Mouse (Mus musculus): ENCODE measurements around the gene Phactr4. TPM values are rescaled to one million over a fixed set of nuclear protein-coding genes. Genes with fewer than 3 reads are reported as not detected.

The Phactr4 gene
- polyA plus RNA-seq, 1 experiment from 2014 or later: 29.1 TPM

DNA sequence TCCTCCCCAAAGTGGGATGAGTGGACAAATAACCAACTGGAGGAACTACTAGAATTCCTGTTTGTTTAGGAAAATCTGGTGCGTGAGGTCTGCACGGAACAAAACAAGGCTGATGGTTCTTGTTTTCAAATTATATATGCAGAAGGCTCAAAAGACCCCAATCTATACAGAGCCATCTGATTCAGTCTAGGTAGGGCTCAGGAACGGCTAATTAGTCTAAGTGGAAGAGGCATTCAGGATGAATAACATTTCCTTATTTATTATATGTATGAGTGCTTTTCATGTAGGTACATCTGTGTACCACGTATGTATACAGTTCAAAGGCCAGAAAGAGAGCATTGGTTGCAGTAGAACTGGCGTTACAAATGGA is 76.5 kb downstream of the Phactr4 start:
- Histone ChIP-seq H3K9me3 (replicated peaks; ENCODE audit: control insufficient read depth, low read length) (no peaks in the 10 kb centered on the region), H3K4me2 (no peak overlapping the region; the same call in 1 of the 2 replicates), H3K27me3 (ENCODE audit: control insufficient read depth, insufficient read depth, low read length) (no peaks in the 10 kb centered on the region), H3K9ac (ENCODE audit: low read depth, low read length) (no peak overlapping the region), H3K4me3 (ENCODE audit: low read depth, low read length) (peak overlapping the region; percentile 64; the same call in 1 of the 2 replicates), H3K4me1 (ENCODE audit: control insufficient read depth, insufficient read depth, low read length) (peaks cover 24% of the 10 kb centered on the region), H3K27ac (ENCODE audit: low read depth, low read length) (no peak overlapping the region), H3K36me3 (ENCODE audit: control insufficient read depth, insufficient read depth, low read length) (no peaks in the 10 kb centered on the region)
- ATAC-seq (replicated peaks; ENCODE audit: insufficient number of reproducible peaks, low FRiP score, low TSS enrichment): no peak
- 48% methylated on average over 5 of the region's 5 CpGs for WGBS (ENCODE audit: insufficient replicate concordance)

DNA sequence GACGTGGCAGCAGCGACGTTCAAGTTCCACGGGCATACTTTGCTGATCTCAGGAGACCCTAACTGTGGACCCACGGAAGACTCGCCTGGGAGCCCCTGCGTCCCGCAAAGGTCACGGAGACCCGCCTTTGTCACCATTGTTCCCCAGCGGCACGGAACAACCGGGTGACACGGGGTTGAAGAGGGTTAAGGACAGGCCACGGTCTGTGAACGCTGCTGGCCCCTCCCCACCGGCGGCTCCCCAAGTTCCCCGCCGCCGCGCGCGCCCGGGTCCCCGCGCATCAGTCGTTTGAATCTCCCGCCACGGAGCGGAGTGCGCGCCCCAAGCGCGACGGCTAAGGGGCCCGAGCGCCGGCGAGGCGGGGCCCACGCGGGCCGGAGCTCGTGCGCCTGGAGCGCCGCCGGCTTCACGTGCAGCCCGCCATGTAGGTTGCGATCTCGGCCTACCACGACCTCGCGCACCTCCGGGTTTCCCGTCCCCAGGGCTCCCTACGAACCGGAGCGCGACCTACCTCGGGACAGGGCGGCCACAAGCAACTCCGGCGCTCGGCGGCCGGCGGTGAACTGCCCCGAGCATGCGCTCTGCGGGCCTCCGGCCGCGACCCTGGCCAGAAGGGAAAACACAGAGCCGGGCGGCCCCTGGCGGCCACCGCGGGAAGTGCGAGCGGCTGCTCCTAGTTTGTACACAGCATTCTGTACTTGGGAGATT is 77.0 kb downstream of the Phactr4 start:
- H3K27ac ChIP-seq (ENCODE audit: low read depth, low read length): peak overlapping the region; percentile 8
- peaks cover 24% of the 10 kb centered on the region for H3K4me1 ChIP-seq (ENCODE audit: control insufficient read depth, insufficient read depth, low read length)
- H3K36me3 ChIP-seq (ENCODE audit: control insufficient read depth, insufficient read depth, low read length): no peaks in the 10 kb centered on the region
- H3K9ac ChIP-seq (ENCODE audit: low read depth, low read length): peak overlapping the region; percentile 88
- peak overlapping the region; percentile 85 for H3K4me2 ChIP-seq
- peak; percentile 81 for ATAC-seq (replicated peaks; ENCODE audit: insufficient number of reproducible peaks, low FRiP score, low TSS enrichment)
- no peaks in the 10 kb centered on the region for H3K9me3 ChIP-seq (replicated peaks; ENCODE audit: control insufficient read depth, low read length)
- no peaks in the 10 kb centered on the region for H3K27me3 ChIP-seq (ENCODE audit: control insufficient read depth, insufficient read depth, low read length)
- peak overlapping the region; percentile 64 for H3K4me3 ChIP-seq (ENCODE audit: low read depth, low read length)
- under 1% methylated on average over 83 of the region's 83 CpGs for WGBS (ENCODE audit: insufficient replicate concordance)

DNA sequence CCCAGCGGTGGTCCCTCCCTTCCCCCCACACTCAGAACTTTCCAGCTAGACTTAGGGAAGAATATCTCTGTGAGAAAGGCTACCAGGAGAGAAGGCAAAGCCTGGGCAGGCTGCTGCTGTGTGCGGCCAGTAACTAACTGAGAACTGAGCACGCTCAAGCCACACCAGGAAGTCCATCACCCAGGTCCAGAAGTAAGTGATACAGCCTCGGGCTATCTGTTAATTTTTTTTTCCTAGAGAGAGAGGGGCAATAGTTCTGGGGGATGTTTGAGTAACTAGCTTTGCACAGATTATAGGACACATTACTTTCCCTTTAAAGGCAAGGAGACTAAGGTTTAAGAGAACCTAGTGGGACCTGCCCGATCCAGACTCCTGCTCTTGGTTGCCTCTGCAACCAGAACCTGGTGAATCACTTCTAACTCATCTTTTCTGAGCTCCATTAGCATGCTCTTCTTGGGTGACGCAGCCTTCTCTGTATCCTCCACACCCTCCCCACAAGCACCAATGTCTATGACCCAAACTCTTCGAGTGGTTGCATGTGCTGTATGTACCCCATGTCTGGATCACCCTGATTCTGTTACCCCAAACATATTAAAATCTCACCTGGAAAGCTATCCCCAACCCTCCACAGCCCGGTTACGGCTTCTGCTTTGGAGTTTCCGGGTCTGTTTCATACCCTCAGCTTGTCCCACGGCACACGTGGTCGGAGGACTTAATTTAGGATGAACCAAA is 77.7 kb downstream of the Phactr4 start:
- no peaks in the 10 kb centered on the region for H3K27me3 ChIP-seq (ENCODE audit: control insufficient read depth, insufficient read depth, low read length)
- peak overlapping the region; percentile 85 for H3K4me2 ChIP-seq
- ATAC-seq (replicated peaks; ENCODE audit: insufficient number of reproducible peaks, low FRiP score, low TSS enrichment): no peak
- H3K4me1 ChIP-seq (ENCODE audit: control insufficient read depth, insufficient read depth, low read length): peaks cover 24% of the 10 kb centered on the region
- 4% methylated on average over 13 of the region's 13 CpGs for WGBS (ENCODE audit: insufficient replicate concordance)
- H3K9ac ChIP-seq (ENCODE audit: low read depth, low read length): peak overlapping the region; percentile 88
- peaks cover 3% of the 10 kb centered on the region for H3K36me3 ChIP-seq (ENCODE audit: control insufficient read depth, insufficient read depth, low read length)
- H3K27ac ChIP-seq (ENCODE audit: low read depth, low read length): peak overlapping the region; percentile 8; the same call in 1 of the 2 replicates
- H3K9me3 ChIP-seq (replicated peaks; ENCODE audit: control insufficient read depth, low read length): no peaks in the 10 kb centered on the region
- H3K4me3 ChIP-seq (ENCODE audit: low read depth, low read length): peak overlapping the region; percentile 64

DNA sequence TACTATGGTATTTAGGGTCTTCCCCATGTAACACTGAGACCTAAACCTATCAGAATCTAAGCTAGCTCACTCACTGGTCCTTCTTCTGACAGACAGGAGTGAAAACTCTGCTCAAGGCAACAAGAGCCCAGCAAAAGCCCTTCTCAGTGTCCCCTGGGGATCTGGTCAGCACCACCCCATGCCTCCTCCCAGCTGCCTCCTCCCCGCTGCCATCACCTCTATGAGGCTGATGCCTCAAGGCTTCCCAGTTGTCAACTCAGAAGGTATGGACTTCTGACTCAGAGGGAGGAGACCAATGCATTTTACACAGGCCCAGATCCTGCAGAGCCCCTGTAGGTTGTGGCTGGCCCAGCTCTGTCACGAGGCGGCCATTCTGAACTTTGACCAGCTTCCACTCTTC is 80.8 kb downstream of the Phactr4 start:
- no peak overlapping the region for H3K27ac ChIP-seq (ENCODE audit: low read depth, low read length)
- no peak overlapping the region for H3K9ac ChIP-seq (ENCODE audit: low read depth, low read length)
- no peaks in the 10 kb centered on the region for H3K27me3 ChIP-seq (ENCODE audit: control insufficient read depth, insufficient read depth, low read length)
- H3K4me1 ChIP-seq (ENCODE audit: control insufficient read depth, insufficient read depth, low read length): peaks cover 24% of the 10 kb centered on the region
- no peak for ATAC-seq (replicated peaks; ENCODE audit: insufficient number of reproducible peaks, low FRiP score, low TSS enrichment)
- 89% methylated on average over 3 of the region's 3 CpGs for WGBS (ENCODE audit: insufficient replicate concordance)
- H3K36me3 ChIP-seq (ENCODE audit: control insufficient read depth, insufficient read depth, low read length): peaks cover 21% of the 10 kb centered on the region
- no peaks in the 10 kb centered on the region for H3K9me3 ChIP-seq (replicated peaks; ENCODE audit: control insufficient read depth, low read length)
- H3K4me3 ChIP-seq (ENCODE audit: low read depth, low read length): no peak overlapping the region
- H3K4me2 ChIP-seq: no peak overlapping the region

DNA sequence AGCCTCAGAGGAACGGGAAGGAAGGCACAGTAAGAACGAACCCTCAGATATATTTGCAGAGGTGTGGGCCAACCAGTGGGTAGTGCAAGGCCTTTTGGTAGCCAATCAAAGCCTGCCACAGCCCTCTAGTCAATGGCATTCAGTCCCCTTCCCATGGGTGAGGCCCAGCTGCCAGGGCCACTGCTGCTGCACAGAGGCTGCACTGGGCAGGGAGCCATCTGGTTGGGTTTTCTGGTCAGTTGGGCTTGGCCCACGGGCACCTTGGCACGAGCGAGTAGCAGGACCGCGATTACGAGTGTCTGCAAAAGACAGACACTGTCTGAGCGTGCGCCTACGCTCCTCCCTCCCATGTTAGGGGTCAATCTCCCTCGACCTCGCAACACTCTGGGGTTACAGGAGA is 83.3 kb downstream of the Phactr4 start:
- ATAC-seq (replicated peaks; ENCODE audit: insufficient number of reproducible peaks, low FRiP score, low TSS enrichment): no peak
- Histone ChIP-seq H3K9ac (ENCODE audit: low read depth, low read length) (no peak overlapping the region; the same call in 1 of the 2 replicates), H3K4me2 (no peak overlapping the region), H3K9me3 (replicated peaks; ENCODE audit: control insufficient read depth, low read length) (no peaks in the 10 kb centered on the region), H3K36me3 (ENCODE audit: control insufficient read depth, insufficient read depth, low read length) (peaks cover 27% of the 10 kb centered on the region), H3K4me3 (ENCODE audit: low read depth, low read length) (no peak overlapping the region), H3K4me1 (ENCODE audit: control insufficient read depth, insufficient read depth, low read length) (peaks cover 14% of the 10 kb centered on the region), H3K27ac (ENCODE audit: low read depth, low read length) (no peak overlapping the region), H3K27me3 (ENCODE audit: control insufficient read depth, insufficient read depth, low read length) (no peaks in the 10 kb centered on the region)
- 92% methylated on average over 13 of the region's 13 CpGs for WGBS (ENCODE audit: insufficient replicate concordance)

DNA sequence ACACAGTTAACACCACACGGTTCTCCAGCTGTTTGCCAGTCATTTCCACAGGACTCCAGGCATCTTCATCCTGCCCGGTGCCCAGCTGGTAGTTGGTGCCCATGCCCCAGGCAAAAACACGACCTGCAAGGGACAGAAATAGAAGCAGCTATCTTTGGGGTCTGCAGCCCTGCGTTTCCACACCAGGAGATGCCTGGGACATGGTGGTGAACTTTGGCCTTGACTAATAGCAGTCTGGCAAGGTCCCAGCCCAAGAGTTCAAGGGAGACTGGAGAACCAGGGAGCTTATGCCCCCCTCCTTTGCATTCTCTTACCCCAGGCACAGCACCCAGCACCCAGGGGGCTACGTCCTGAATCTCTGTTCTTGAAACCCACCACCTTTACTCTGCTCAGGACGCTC is 89.4 kb downstream of the Phactr4 start:
- Histone ChIP-seq H3K4me2 (no peak overlapping the region), H3K27me3 (ENCODE audit: control insufficient read depth, insufficient read depth, low read length) (no peaks in the 10 kb centered on the region), H3K9ac (ENCODE audit: low read depth, low read length) (no peak overlapping the region), H3K4me3 (ENCODE audit: low read depth, low read length) (no peak overlapping the region), H3K9me3 (replicated peaks; ENCODE audit: control insufficient read depth, low read length) (no peaks in the 10 kb centered on the region), H3K27ac (ENCODE audit: low read depth, low read length) (no peak overlapping the region), H3K4me1 (ENCODE audit: control insufficient read depth, insufficient read depth, low read length) (peaks cover 7% of the 10 kb centered on the region), H3K36me3 (ENCODE audit: control insufficient read depth, insufficient read depth, low read length) (peaks cover 20% of the 10 kb centered on the region)
- ATAC-seq (replicated peaks; ENCODE audit: insufficient number of reproducible peaks, low FRiP score, low TSS enrichment): no peak
- WGBS (ENCODE audit: insufficient replicate concordance): 75% methylated on average over 6 of the region's 6 CpGs

DNA sequence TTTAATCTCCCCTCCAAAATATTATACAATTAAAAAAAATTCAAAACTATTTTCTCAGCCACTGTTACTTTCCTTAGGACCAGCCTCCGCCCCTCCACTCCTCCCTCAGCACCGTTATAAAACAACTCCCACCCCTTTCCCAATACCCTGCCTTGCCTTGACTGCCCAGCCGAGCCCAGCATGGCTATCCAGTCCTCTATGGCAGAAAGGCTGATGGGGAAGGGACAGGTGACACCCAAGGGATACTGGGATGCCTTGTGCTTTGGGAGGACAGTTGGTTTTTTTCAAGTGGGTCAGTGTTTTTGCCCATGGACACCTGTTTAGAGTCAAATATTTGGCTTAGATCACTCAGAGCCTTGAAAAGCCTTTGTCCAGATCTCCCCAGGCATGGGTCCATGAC is 90.3 kb downstream of the Phactr4 start:
- no peaks in the 10 kb centered on the region for H3K27me3 ChIP-seq (ENCODE audit: control insufficient read depth, insufficient read depth, low read length)
- 82% methylated on average over 3 of the region's 3 CpGs for WGBS (ENCODE audit: insufficient replicate concordance)
- H3K9ac ChIP-seq (ENCODE audit: low read depth, low read length): no peak overlapping the region
- peaks cover 7% of the 10 kb centered on the region for H3K4me1 ChIP-seq (ENCODE audit: control insufficient read depth, insufficient read depth, low read length)
- no peak overlapping the region for H3K4me2 ChIP-seq
- H3K4me3 ChIP-seq (ENCODE audit: low read depth, low read length): no peak overlapping the region
- peaks cover 16% of the 10 kb centered on the region for H3K36me3 ChIP-seq (ENCODE audit: control insufficient read depth, insufficient read depth, low read length)
- no peak overlapping the region for H3K27ac ChIP-seq (ENCODE audit: low read depth, low read length)
- ATAC-seq (replicated peaks; ENCODE audit: insufficient number of reproducible peaks, low FRiP score, low TSS enrichment): no peak
- no peaks in the 10 kb centered on the region for H3K9me3 ChIP-seq (replicated peaks; ENCODE audit: control insufficient read depth, low read length)

DNA sequence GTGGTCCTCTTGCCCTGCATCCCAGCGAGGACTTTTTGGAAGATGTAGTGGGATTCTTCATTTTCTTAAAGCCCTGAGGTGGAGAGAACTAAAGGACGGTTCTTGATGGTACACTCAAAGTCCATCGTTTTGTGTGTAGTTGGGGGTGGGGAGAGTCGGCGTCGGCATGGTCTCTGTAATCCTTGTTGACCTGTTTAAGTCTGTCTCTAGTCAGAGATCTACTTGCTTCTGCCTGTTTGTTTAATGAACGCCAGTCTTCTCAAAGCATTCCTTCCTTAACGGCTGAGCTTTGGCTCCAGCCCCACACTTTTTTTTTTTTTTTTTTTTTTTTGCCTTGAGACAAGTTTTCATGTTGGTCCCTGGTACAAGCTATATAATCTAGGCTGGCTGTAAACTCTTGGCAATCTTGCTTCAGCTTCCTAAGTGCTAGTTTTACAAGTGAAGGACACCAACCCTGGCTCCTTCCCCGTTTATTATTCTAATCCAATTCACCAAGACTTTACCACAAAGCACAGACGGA is 92.4 kb downstream of the Phactr4 start:
- no peaks in the 10 kb centered on the region for H3K9me3 ChIP-seq (replicated peaks; ENCODE audit: control insufficient read depth, low read length)
- H3K36me3 ChIP-seq (ENCODE audit: control insufficient read depth, insufficient read depth, low read length): peaks cover 21% of the 10 kb centered on the region
- H3K27ac ChIP-seq (ENCODE audit: low read depth, low read length): peak overlapping the region; percentile 91; the same call in 1 of the 2 replicates
- no peaks in the 10 kb centered on the region for H3K27me3 ChIP-seq (ENCODE audit: control insufficient read depth, insufficient read depth, low read length)
- 12% methylated on average over 10 of the region's 10 CpGs for WGBS (ENCODE audit: insufficient replicate concordance)
- peak overlapping the region; percentile 68 for H3K4me2 ChIP-seq
- no peak for ATAC-seq (replicated peaks; ENCODE audit: insufficient number of reproducible peaks, low FRiP score, low TSS enrichment)
- H3K4me1 ChIP-seq (ENCODE audit: control insufficient read depth, insufficient read depth, low read length): peaks cover 7% of the 10 kb centered on the region
- H3K4me3 ChIP-seq (ENCODE audit: low read depth, low read length): peak overlapping the region; percentile 86
- H3K9ac ChIP-seq (ENCODE audit: low read depth, low read length): peak overlapping the region; percentile 91
